Mouse (Mus musculus) C2C12 (cell line): ENCODE measurements at regions not wholly inside any gene's neighbourhood (a gene's known extent, or its start where the extent isn't known, plus 50 kb on each side); places are given as distances from the start of the nearest gene placed in this dataset.

Experiments
- H3K27me3 ChIP-seq: one replicate; pipeline ENCODE4 v1.6.1; 2011; ENCODE audit not compliant: control insufficient read depth, insufficient read depth, insufficient read length
- H3K36me3 ChIP-seq: one replicate; pipeline ENCODE4 v1.6.1; 2011; ENCODE audit not compliant: control insufficient read depth, insufficient read depth
- H3K4me3 ChIP-seq: one replicate; pipeline ENCODE4 v1.5.1; 2011; ENCODE audit warnings: mild to moderate bottlenecking, control low read depth; ENCODE audit not compliant: poor library complexity, insufficient read depth, severe bottlenecking
- H3K79me2 ChIP-seq: one replicate; pipeline ENCODE4 v1.6.1; 2011; ENCODE audit not compliant: control insufficient read depth, insufficient read depth
- H3K79me3 ChIP-seq: one replicate; pipeline ENCODE4 v1.6.1; 2011; ENCODE audit warnings: low read depth, control low read depth
- H3ac ChIP-seq: one replicate; pipeline ENCODE3; 2011; ENCODE audit warnings: low read depth; ENCODE audit not compliant: control insufficient read depth, insufficient read length
- CEBPB ChIP-seq: IDR thresholded peaks from one replicate; pipeline ENCODE4 v1.6.1; 2011; ENCODE audit warnings: low read depth, mild to moderate bottlenecking, control low read depth, moderate library complexity
- CTCF ChIP-seq: IDR thresholded peaks from one replicate; pipeline ENCODE4 v1.5.1; 2011; ENCODE audit not compliant: control insufficient read depth, insufficient read depth, insufficient read length
- FOSL1 ChIP-seq: IDR thresholded peaks from one replicate; pipeline ENCODE4 v1.8.0; 2011; ENCODE audit warnings: mild to moderate bottlenecking, low read length; ENCODE audit not compliant: poor library complexity, insufficient read depth, severe bottlenecking
- MAX ChIP-seq: IDR thresholded peaks from one replicate; pipeline ENCODE4 v1.6.1; 2011; ENCODE audit warnings: mild to moderate bottlenecking, control low read depth
- MYOD1 ChIP-seq: IDR thresholded peaks from one replicate; pipeline ENCODE4 v1.6.1; 2011; ENCODE audit warnings: low read depth; ENCODE audit not compliant: control insufficient read depth, insufficient read length
- MYOG ChIP-seq: IDR thresholded peaks from one replicate; pipeline ENCODE4 v1.6.1; 2011; ENCODE audit not compliant: control insufficient read depth, insufficient read length; ENCODE audit errors: extremely low read depth
- USF1 ChIP-seq: IDR thresholded peaks from one replicate; pipeline ENCODE4 v1.6.1; 2011; ENCODE audit warnings: low read depth, mild to moderate bottlenecking, control low read depth, moderate library complexity

GRCm38 (mm10) chr14:67492086-67492485 is 1483.1 kb upstream of the Gulo start:
- Histone ChIP-seq H3K79me3 (no peaks in the 10 kb centered on the region), H3K36me3 (peaks cover 14% of the 10 kb centered on the region), H3K27me3 (no peaks in the 10 kb centered on the region), H3K4me3 (no peak overlapping the region), H3K79me2 (no peaks in the 10 kb centered on the region), H3ac (no peak overlapping the region)
- TF ChIP-seq CEBPB (no peak), MYOG (no peak), MAX (no peak), USF1 (no peak), FOSL1 (no peak), MYOD1 (no peak), CTCF (no peak)

- Histone ChIP-seq H3K79me3 (no peaks in the 10 kb centered on the region), H3K36me3 (no peaks in the 10 kb centered on the region), H3ac (no peak overlapping the region), H3K27me3 (no peaks in the 10 kb centered on the region), H3K4me3 (no peak overlapping the region), H3K79me2 (no peaks in the 10 kb centered on the region)
- no peak for TF ChIP-seq MYOG
- no peak for TF ChIP-seq CTCF
- TF ChIP-seq CEBPB, result no peak
- TF ChIP-seq USF1, result no peak
- no peak for TF ChIP-seq FOSL1
- TF ChIP-seq MAX, result no peak
- no peak for TF ChIP-seq MYOD1
Measured at GRCm38 (mm10) chr14:67486676-67487075, 1477.7 kb upstream of the Gulo start.

- no peaks in the 10 kb centered on the region for H3K27me3 ChIP-seq
- TF ChIP-seq CEBPB (no peak), MYOD1 (peak; percentile 16)
Measured at GRCm38 (mm10) chr14:67485449-67485800, 1476.4 kb upstream of the Gulo start.

GRCm38 (mm10) chr14:67484533-67485448 is 1475.8 kb upstream of the Gulo start:
- Histone ChIP-seq H3K79me2 (no peaks in the 10 kb centered on the region), H3ac (no peak overlapping the region), H3K36me3 (no peaks in the 10 kb centered on the region), H3K27me3 (peaks cover 2% of the 10 kb centered on the region), H3K4me3 (no peak overlapping the region), H3K79me3 (no peaks in the 10 kb centered on the region)
- no peak for TF ChIP-seq MYOD1
- peak; percentile 61 for TF ChIP-seq USF1

More at GRCm38 (mm10) chr14:67485449-67485800, 1476.4 kb upstream of the Gulo start:
- no peak overlapping the region for H3ac ChIP-seq
- H3K79me3 ChIP-seq, result no peaks in the 10 kb centered on the region
- H3K4me3 ChIP-seq, result no peak overlapping the region
- no peaks in the 10 kb centered on the region for H3K36me3 ChIP-seq
- no peaks in the 10 kb centered on the region for H3K79me2 ChIP-seq
